ENCODE assay signal across 8 mouse cellular contexts in genomic region chr10:61380186-61380585, GRCm38 (mm10). TPM values are rescaled to one million over a fixed set of nuclear protein-coding genes. Genes with fewer than 3 reads are reported as not detected.
DNase-seq lines count a peak whose midpoint lies in the region; ATAC-seq and TF ChIP-seq lines count a peak whose summit lies in the region.

No protein-coding gene starts in this region.

- ATAC-seq in intestine, postnatal 0 days, result no peak
- no peak for ATAC-seq in activated CD4-positive, CD25-positive, alpha-beta regulatory T cell, adult 4 months

- 0 out of 2 replicates have a peak overlapping the region, but pooled peaks have one; percentile 17 for H3K4me2 ChIP-seq in intestine, postnatal 0 days (replicated peaks; ENCODE audit: low read depth)

- peaks cover 3% of the 10 kb centered on the region; the same call in 1 of the 2 replicates for H3K4me1 ChIP-seq in intestine, postnatal 0 days (replicated peaks; ENCODE audit: control insufficient read depth, insufficient read depth, low read length)

- no peak overlapping the region for H3K9ac ChIP-seq in intestine, postnatal 0 days (ENCODE audit: low read depth, low read length)

- DNase-seq in lung, adult 18-20 months, result peak; percentile 34 to 59
- no peak for DNase-seq in lung, postnatal 14 days
- peak; percentile 55 for DNase-seq in gastrocnemius, postnatal 25 days
- DNase-seq in lung, postnatal 36 days, result peak; percentile 68
- DNase-seq in frontal cortex, adult 2 months (ENCODE audit: extremely low spot score in 1 of 2, low spot score in 1 of 2), result no peak
- no peak for DNase-seq in spleen, postnatal 10 days (ENCODE audit: low spot score in 2 of 2)

- no peak overlapping the region for H3K27ac ChIP-seq in intestine, postnatal 0 days (ENCODE audit: low read depth, low read length)

- no peaks in the 10 kb centered on the region for H3K36me3 ChIP-seq in intestine, postnatal 0 days (ENCODE audit: control insufficient read depth, insufficient read depth)

- TF ChIP-seq CTCF in intestine, postnatal 0 days (IDR thresholded peaks at IDR 0.05; ENCODE audit: low read depth), result no peak

- no peak overlapping the region for H3K4me3 ChIP-seq in intestine, postnatal 0 days (ENCODE audit: low read depth, low read length)

- H3K9me3 ChIP-seq in intestine, postnatal 0 days (ENCODE audit: control insufficient read depth), result no peaks in the 10 kb centered on the region

- WGBS in intestine, postnatal 0 days, result 42% methylated on average over 9 of the region's 9 CpGs

- H3K27me3 ChIP-seq in intestine, postnatal 0 days (replicated peaks; ENCODE audit: control insufficient read depth, insufficient read depth, low read length), result peaks cover 6% of the 10 kb centered on the region; the same call in 1 of the 2 replicates

RNA-seq across cellular contexts. Expression of gene Pald1, which starts 3.1 kb away (rescaled TPM):
- total RNA-seq in gastrocnemius, postnatal 25 days (2021), result 1 to 10 TPM; 3.8 to 9.8 TPM
- 4.1 and 4.4 TPM in 2 replicates for polyA plus RNA-seq in intestine, postnatal 0 days (2015; fragmentation: Nextera tagmentation; extraction: Ambion mirVana)
- 11.6 and 13.5 TPM in 2 replicates for polyA plus RNA-seq in frontal cortex, adult 2 months (2012; rRNA removed)
- not detected for polyA plus RNA-seq in activated CD4-positive, CD25-positive, alpha-beta regulatory T cell, adult 4 months (2017; shearing (Covaris generic))

RNA-seq across cellular contexts. Expression of gene Nodal, which starts 37.6 kb away (rescaled TPM):
- not detected for total RNA-seq in gastrocnemius, postnatal 25 days (2021)
- 0.10 TPM in 1 of 2 replicates, not detected in the other for polyA plus RNA-seq in intestine, postnatal 0 days (2015; fragmentation: Nextera tagmentation; extraction: Ambion mirVana)
- polyA plus RNA-seq in frontal cortex, adult 2 months (2012; rRNA removed), result 0.38 and 0.70 TPM in 2 replicates
- polyA plus RNA-seq in activated CD4-positive, CD25-positive, alpha-beta regulatory T cell, adult 4 months (2017; shearing (Covaris generic)), result not detected

Comparison
In these comparisons a context has a peak if more than half of its experiments do, and no peak if none do; other contexts are left out.
1. DNase-seq: peak in lung, adult 18-20 months (2 of 2), gastrocnemius, postnatal 25 days (single experiment) and lung, postnatal 36 days (single experiment); none in lung, postnatal 14 days (single experiment), frontal cortex, adult 2 months (0 of 2) and spleen, postnatal 10 days (0 of 2).